In genomic region chr13:55635146-55635571, GRCm38 (mm10) we compare ENCODE assay signal across 8 mouse cellular contexts. TPM values are rescaled to one million over a fixed set of nuclear protein-coding genes. Genes with fewer than 3 reads are reported as not detected.
DNase-seq lines count a peak whose midpoint lies in the region; ATAC-seq and TF ChIP-seq lines count a peak whose summit lies in the region.

No protein-coding gene starts in this region.

- peaks cover 3% of the 10 kb centered on the region for H3K79me2 ChIP-seq in heart, adult 2 months (replicated peaks; ENCODE audit: control insufficient read depth, insufficient read depth, low read length)

- under 1% methylated on average over 35 of the region's 40 CpGs for WGBS in heart, adult 2 months
- WGBS in forebrain, embryonic 14.5 days, result under 1% methylated on average over 40 of the region's 40 CpGs
- WGBS in liver, embryonic 15.5 days (ENCODE audit: insufficient replicate concordance), result under 1% methylated on average over 40 of the region's 40 CpGs

- H3K4me1 ChIP-seq in heart, adult 2 months (ENCODE audit: control insufficient read depth, insufficient read depth, low read length), result peaks cover 1% of the 10 kb centered on the region
- H3K4me1 ChIP-seq in ES-Bruce4 (ENCODE audit: control insufficient read depth, insufficient read depth, low read length), result no peaks in the 10 kb centered on the region
- peaks cover 9% of the 10 kb centered on the region for H3K4me1 ChIP-seq in forebrain, embryonic 14.5 days (ENCODE audit: control insufficient read depth, insufficient read depth, low read length)
- H3K4me1 ChIP-seq in liver, embryonic 15.5 days (replicated peaks), result peaks cover 24% of the 10 kb centered on the region

- peak; percentile 71; the same call in 1 of the 2 replicates for ATAC-seq in forebrain, embryonic 14.5 days
- ATAC-seq in liver, embryonic 15.5 days (ENCODE audit: insufficient read depth), result peak; percentile 70

- peak overlapping the region; percentile 76 for H3K27ac ChIP-seq in heart, adult 2 months
- no peak overlapping the region for H3K27ac ChIP-seq in ES-Bruce4 (ENCODE audit: insufficient read depth, low read length)
- peak overlapping the region; percentile 52 for H3K27ac ChIP-seq in forebrain, embryonic 14.5 days (ENCODE audit: low read depth, low read length)
- H3K27ac ChIP-seq in liver, embryonic 15.5 days (replicated peaks), result peak overlapping the region; percentile 57

- H3K9me3 ChIP-seq in ES-Bruce4 (replicated peaks; ENCODE audit: control insufficient read depth, insufficient read depth, low read length, poor library complexity, severe bottlenecking), result no peaks in the 10 kb centered on the region
- no peaks in the 10 kb centered on the region for H3K9me3 ChIP-seq in forebrain, embryonic 14.5 days (replicated peaks; ENCODE audit: control insufficient read depth, low read length)
- no peaks in the 10 kb centered on the region for H3K9me3 ChIP-seq in liver, embryonic 15.5 days (replicated peaks)

- no peaks in the 10 kb centered on the region for H3K27me3 ChIP-seq in heart, adult 2 months (ENCODE audit: control insufficient read depth, insufficient read depth, low read length)
- no peaks in the 10 kb centered on the region for H3K27me3 ChIP-seq in ES-Bruce4 (ENCODE audit: control insufficient read depth, insufficient read depth, low read length, poor library complexity, severe bottlenecking)
- H3K27me3 ChIP-seq in forebrain, embryonic 14.5 days (replicated peaks; ENCODE audit: control insufficient read depth, insufficient read depth, low read length), result no peaks in the 10 kb centered on the region
- H3K27me3 ChIP-seq in liver, embryonic 15.5 days, result no peaks in the 10 kb centered on the region

- TF ChIP-seq POLR2A in heart, adult 2 months (IDR thresholded peaks at IDR 0.05; ENCODE audit: insufficient read depth, low read depth, low read length), result no peak
- TF ChIP-seq POLR2A in ES-Bruce4 (IDR thresholded peaks at IDR 0.05; ENCODE audit: insufficient read depth, low read length), result no peak

- H3K4me2 ChIP-seq in forebrain, embryonic 14.5 days (ENCODE audit: low read length), result peak overlapping the region; percentile 84
- H3K4me2 ChIP-seq in liver, embryonic 15.5 days, result peak overlapping the region; percentile 84

- DNase-seq in heart, adult 2 months, result no peak
- DNase-seq in heart, postnatal 25 days (ENCODE audit: low spot score), result no peak
- peak; percentile 5 for DNase-seq in forebrain, embryonic 14.5 days (ENCODE audit: low spot score)
- no peak for DNase-seq in urinary bladder, adult 2 months (ENCODE audit: low spot score)
- DNase-seq in adrenal gland, adult 18-20 months (ENCODE audit: low spot score in 2 of 2), result no peak
- no peak for DNase-seq in left cerebral cortex, adult 18-20 months (ENCODE audit: low spot score in 2 of 2)

- intact Hi-C loops in heart, adult 2 months (cut with DNase I), result loop anchor here (2.0 kb wide), 1 partner anchor 64 kb away; the partner anchor contains the start of gene Fam193b
- intact Hi-C loops in heart, postnatal 25 days (cut with DNase I), result no loop called here

- H3K36me3 ChIP-seq in heart, adult 2 months (ENCODE audit: control insufficient read depth, insufficient read depth, low read length), result no peaks in the 10 kb centered on the region
- H3K36me3 ChIP-seq in ES-Bruce4 (ENCODE audit: control insufficient read depth, insufficient read depth, low read length, poor library complexity, severe bottlenecking), result peaks cover 9% of the 10 kb centered on the region; the same call in 1 of the 2 replicates
- H3K36me3 ChIP-seq in forebrain, embryonic 14.5 days (ENCODE audit: control insufficient read depth, insufficient read depth, low read length), result peaks cover 54% of the 10 kb centered on the region
- peaks cover 57% of the 10 kb centered on the region for H3K36me3 ChIP-seq in liver, embryonic 15.5 days (replicated peaks)

- H3K4me3 ChIP-seq in heart, adult 2 months, result peak overlapping the region; percentile 90
- H3K4me3 ChIP-seq in ES-Bruce4 (ENCODE audit: low read depth, low read length), result peak overlapping the region; percentile 79
- peak overlapping the region; percentile 98 for H3K4me3 ChIP-seq in forebrain, embryonic 14.5 days (ENCODE audit: low read depth, low read length)
- H3K4me3 ChIP-seq in liver, embryonic 15.5 days (replicated peaks), result peak overlapping the region; percentile 98

- peak overlapping the region; percentile 93 for H3K9ac ChIP-seq in heart, adult 2 months (ENCODE audit: low read depth, low read length)
- peak overlapping the region; percentile 70 for H3K9ac ChIP-seq in ES-Bruce4 (ENCODE audit: low read depth, poor library complexity, severe bottlenecking)
- peak overlapping the region; percentile 91 for H3K9ac ChIP-seq in forebrain, embryonic 14.5 days (ENCODE audit: low read length)
- peak overlapping the region; percentile 86 for H3K9ac ChIP-seq in liver, embryonic 15.5 days

- TF ChIP-seq CTCF in heart, adult 2 months (IDR thresholded peaks at IDR 0.05), result no peak
- TF ChIP-seq CTCF in ES-Bruce4 (IDR thresholded peaks at IDR 0.05; ENCODE audit: low read depth, low read length), result no peak

- no peak for TF ChIP-seq EP300 in heart, adult 2 months (IDR thresholded peaks at IDR 0.05; ENCODE audit: insufficient read depth, low read depth, low read length)
- no peak for TF ChIP-seq EP300 in ES-Bruce4 (IDR thresholded peaks at IDR 0.05; ENCODE audit: insufficient read depth, low read depth, low read length)

RNA-seq across cellular contexts. Expression of gene Ddx46, which starts 0.3 kb away (rescaled TPM):
- 10 to 100 TPM; 20.8 to 21.1 TPM for total RNA-seq in heart, adult 2 months (2021)
- 7.9 and 14.8 TPM in 2 replicates for polyA plus RNA-seq in heart, adult 2 months (2012; rRNA removed)
- total RNA-seq in heart, postnatal 25 days (2021), result 10 to 100 TPM; 18.9 to 23.5 TPM
- polyA plus RNA-seq in ES-Bruce4 (2011; ENCODE audit: insufficient read depth, insufficient read length, low read depth, missing spikeins), result 103 and 113 TPM in 2 replicates
- polyA plus RNA-seq in forebrain, embryonic 14.5 days (2014; fragmentation: Nextera tagmentation; extraction: Ambion mirVana), result 25.4 and 29.9 TPM in 2 replicates
- 13.2 and 14.0 TPM in 2 replicates for polyA plus RNA-seq in liver, embryonic 15.5 days (2015; fragmentation: Nextera tagmentation; extraction: Ambion mirVana)
- polyA plus RNA-seq in urinary bladder, adult 2 months (2012; rRNA removed), result 33.9 and 35.8 TPM in 2 replicates
- 10 to 100 TPM; 24.0 to 36.4 TPM for total RNA-seq in adrenal gland, adult 18-20 months (2021)
- 10 to 100 TPM; 40.3 to 45.4 TPM for total RNA-seq in left cerebral cortex, adult 18-20 months (2021)

RNA-seq across cellular contexts. Expression of gene Caml, which starts 12.4 kb away (rescaled TPM):
- total RNA-seq in heart, adult 2 months (2021), result 10 to 100 TPM; 10.4 to 10.9 TPM
- polyA plus RNA-seq in heart, adult 2 months (2012; rRNA removed), result 11.7 and 14.9 TPM in 2 replicates
- total RNA-seq in heart, postnatal 25 days (2021), result 10 to 100 TPM; 11.5 to 12.1 TPM
- polyA plus RNA-seq in ES-Bruce4 (2011; ENCODE audit: insufficient read depth, insufficient read length, low read depth, missing spikeins), result 22.6 and 26.3 TPM in 2 replicates
- polyA plus RNA-seq in forebrain, embryonic 14.5 days (2014; fragmentation: Nextera tagmentation; extraction: Ambion mirVana), result 92.9 and 105 TPM in 2 replicates
- polyA plus RNA-seq in liver, embryonic 15.5 days (2015; fragmentation: Nextera tagmentation; extraction: Ambion mirVana), result 13.3 and 14.7 TPM in 2 replicates
- 44.0 and 46.8 TPM in 2 replicates for polyA plus RNA-seq in urinary bladder, adult 2 months (2012; rRNA removed)
- total RNA-seq in adrenal gland, adult 18-20 months (2021), result 10 to 100 TPM; 27.4 to 32.4 TPM
- total RNA-seq in left cerebral cortex, adult 18-20 months (2021), result 10 to 100 TPM; 37.1 to 43.7 TPM

RNA-seq across cellular contexts. Expression of gene B4galt7, which starts 35.5 kb away (rescaled TPM):
- 1 to 10 TPM; 8.8 to 9.8 TPM for total RNA-seq in heart, adult 2 months (2021)
- polyA plus RNA-seq in heart, adult 2 months (2012; rRNA removed), result 11.4 and 13.2 TPM in 2 replicates
- 10 to 100 TPM in 1 of 2 experiments, 1 to 10 TPM in 1; 9.6 to 10.4 TPM for total RNA-seq in heart, postnatal 25 days (2021)
- 10.3 and 10.5 TPM in 2 replicates for polyA plus RNA-seq in ES-Bruce4 (2011; ENCODE audit: insufficient read depth, insufficient read length, low read depth, missing spikeins)
- 10.4 and 12.2 TPM in 2 replicates for polyA plus RNA-seq in forebrain, embryonic 14.5 days (2014; fragmentation: Nextera tagmentation; extraction: Ambion mirVana)
- 5.9 and 6.9 TPM in 2 replicates for polyA plus RNA-seq in liver, embryonic 15.5 days (2015; fragmentation: Nextera tagmentation; extraction: Ambion mirVana)
- polyA plus RNA-seq in urinary bladder, adult 2 months (2012; rRNA removed), result 17.7 and 22.1 TPM in 2 replicates
- 10 to 100 TPM; 11.7 to 16.1 TPM for total RNA-seq in adrenal gland, adult 18-20 months (2021)
- 10 to 100 TPM; 27.2 TPM for total RNA-seq in left cerebral cortex, adult 18-20 months (2021)

RNA-seq across cellular contexts. Expression of gene B230219D22Rik, which starts 57.8 kb away (rescaled TPM):
- total RNA-seq in heart, adult 2 months (2021), result 10 to 100 TPM; 39.4 to 42.2 TPM
- 22.1 and 52.1 TPM in 2 replicates for polyA plus RNA-seq in heart, adult 2 months (2012; rRNA removed)
- 10 to 100 TPM; 41.1 to 44.9 TPM for total RNA-seq in heart, postnatal 25 days (2021)
- polyA plus RNA-seq in ES-Bruce4 (2011; ENCODE audit: insufficient read depth, insufficient read length, low read depth, missing spikeins), result 52.3 and 54.1 TPM in 2 replicates
- 56.4 and 61.4 TPM in 2 replicates for polyA plus RNA-seq in forebrain, embryonic 14.5 days (2014; fragmentation: Nextera tagmentation; extraction: Ambion mirVana)
- 10.7 and 11.3 TPM in 2 replicates for polyA plus RNA-seq in liver, embryonic 15.5 days (2015; fragmentation: Nextera tagmentation; extraction: Ambion mirVana)
- 66.3 and 72.9 TPM in 2 replicates for polyA plus RNA-seq in urinary bladder, adult 2 months (2012; rRNA removed)
- total RNA-seq in adrenal gland, adult 18-20 months (2021), result 10 to 100 TPM; 45.9 to 56.8 TPM
- 10 to 100 TPM; 70.9 to 73.2 TPM for total RNA-seq in left cerebral cortex, adult 18-20 months (2021)
